Mouse (Mus musculus): ENCODE measurements at regions not wholly inside any gene's neighbourhood (a gene's known extent, or its start where the extent isn't known, plus 50 kb on each side); places are given as distances from the start of the nearest gene placed in this dataset.

DNA sequence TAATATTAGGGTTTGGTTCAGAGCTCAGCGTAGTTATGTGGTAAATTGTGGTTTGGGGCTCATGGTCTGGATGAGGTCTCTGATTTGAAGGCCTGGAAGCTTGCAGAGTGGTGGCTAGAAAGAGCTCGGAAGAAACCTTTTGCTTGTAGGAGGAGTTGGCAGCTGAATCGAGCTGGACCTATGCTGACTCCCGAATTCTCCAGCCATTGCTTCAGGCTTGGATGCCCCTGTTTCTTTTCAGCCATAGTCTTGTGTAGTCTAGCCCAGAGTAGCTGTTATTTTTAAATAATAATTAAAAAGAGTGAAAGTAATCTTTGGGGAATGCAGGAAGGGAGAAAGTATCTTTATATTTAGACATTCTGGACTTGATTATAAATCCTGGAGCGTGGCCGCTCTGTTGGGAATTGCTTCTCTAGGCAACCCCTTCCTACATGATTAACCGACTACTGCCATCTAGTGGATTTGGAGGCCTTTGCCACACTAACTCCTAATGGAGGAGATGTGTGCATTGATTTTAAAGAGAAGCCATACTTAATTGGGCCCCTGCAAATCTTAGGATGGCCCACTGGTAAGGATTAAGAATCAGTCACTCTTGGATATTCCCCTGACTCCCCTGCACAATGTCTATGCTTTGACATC, 172.8 kb downstream of the Rpl10-ps3 start:
- no peak overlapping the region for H3K4me3 ChIP-seq (replicated peaks in 1 of 3; ENCODE audit: low read depth in 2 of 3, low read length in 2 of 3, poor library complexity in 1 of 3)
- H3K36me3 ChIP-seq (replicated peaks in 1 of 2; ENCODE audit: control insufficient read depth in 1 of 2, insufficient read depth in 1 of 2, low read length in 1 of 2): no peaks in the 10 kb centered on the region
- no peaks in the 10 kb centered on the region for H3K27me3 ChIP-seq (replicated peaks)
- TF ChIP-seq CHD2 (IDR thresholded peaks at IDR 0.05; ENCODE audit: low read length) (no peak), SMC3 (IDR thresholded peaks at IDR 0.05; ENCODE audit: low read depth, low read length) (peak; percentile 70), PAX5 (IDR thresholded peaks at IDR 0.05; ENCODE audit: low read length) (no peak), RAD21 (IDR thresholded peaks at IDR 0.05; ENCODE audit: low read depth, low read length) (peak; percentile 82), CTCF (conservative IDR thresholded peaks at IDR 0.05 in 1 of 2, IDR thresholded peaks at IDR 0.05 in 1 of 2; ENCODE audit: low read depth in 2 of 2, low read length in 2 of 2) (peak in 1 of 2 experiments; percentile 78; a peak in 3 of 4 replicates), ZC3H11A (IDR thresholded peaks at IDR 0.05; ENCODE audit: low read depth, low read length) (0 out of 2 replicates have a peak, but pooled peaks have one; percentile 16)
- H3K4me1 ChIP-seq (ENCODE audit: control insufficient read depth in 1 of 2, insufficient read depth in 2 of 2): no peaks in the 10 kb centered on the region; a peak in 1 of 4 replicates
- no peak overlapping the region for H3K27ac ChIP-seq (ENCODE audit: insufficient read depth, low read depth)
- no peaks in the 10 kb centered on the region for H3K79me2 ChIP-seq (replicated peaks; ENCODE audit: control insufficient read depth, extremely low read depth, insufficient read depth, poor library complexity, severe bottlenecking)
- no peak overlapping the region for H3K9ac ChIP-seq (ENCODE audit: insufficient read depth, low read depth)
- DNase-seq (ENCODE audit: extremely low read depth): peak; percentile 49
- dilution Hi-C loops (cut with MboI; ENCODE audit: extremely low pct_ligation_motif_present, extremely low pct_unique_long_range_greater_than_20kb, low sequenced_read_pairs): no loop called here
- no peak overlapping the region for H3K4me2 ChIP-seq (ENCODE audit: insufficient read depth, low read depth, poor library complexity, severe bottlenecking)
- in situ Hi-C loops (cut with MboI; ENCODE audit: low pct_ligation_motif_present, low pct_unique_long_range_greater_than_20kb, low sequenced_read_pairs): loop anchor here (10.0 kb wide), 1 partner anchor 677 kb away; no protein-coding TSS in a partner anchor
- H3K9me3 ChIP-seq (replicated peaks; ENCODE audit: low read length): no peaks in the 10 kb centered on the region

DNA sequence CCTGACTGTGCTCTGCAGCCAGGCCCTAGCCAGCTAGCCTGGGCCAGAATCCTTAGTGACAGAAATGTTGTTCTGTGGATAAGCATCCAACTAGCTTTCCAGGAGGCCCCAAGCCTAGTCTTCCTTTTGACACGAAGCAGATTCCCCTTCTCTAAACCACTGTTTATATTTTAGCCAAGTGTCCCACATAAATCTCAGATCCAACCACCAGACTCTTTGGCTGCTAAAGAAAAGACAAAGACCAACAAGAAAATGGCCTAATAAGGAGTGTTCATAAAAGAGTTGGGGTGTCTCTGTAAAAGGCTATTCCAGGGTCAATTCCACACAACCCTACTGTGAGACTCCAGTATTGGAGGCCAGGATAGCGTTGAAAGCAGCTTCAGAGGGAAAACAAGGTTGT, 173.6 kb downstream of the Rpl10-ps3 start:
- no peak overlapping the region for H3K27ac ChIP-seq (ENCODE audit: insufficient read depth, low read depth)
- DNase-seq (ENCODE audit: extremely low read depth): no peak
- H3K36me3 ChIP-seq (replicated peaks in 1 of 2; ENCODE audit: control insufficient read depth in 1 of 2, insufficient read depth in 1 of 2, low read length in 1 of 2): no peaks in the 10 kb centered on the region
- H3K4me2 ChIP-seq (ENCODE audit: insufficient read depth, low read depth, poor library complexity, severe bottlenecking): no peak overlapping the region
- H3K79me2 ChIP-seq (replicated peaks; ENCODE audit: control insufficient read depth, extremely low read depth, insufficient read depth, poor library complexity, severe bottlenecking): no peaks in the 10 kb centered on the region
- H3K4me3 ChIP-seq (replicated peaks in 1 of 3; ENCODE audit: low read depth in 2 of 3, low read length in 2 of 3, poor library complexity in 1 of 3): no peak overlapping the region
- no peak overlapping the region for H3K9ac ChIP-seq (ENCODE audit: insufficient read depth, low read depth)
- dilution Hi-C loops (cut with MboI; ENCODE audit: extremely low pct_ligation_motif_present, extremely low pct_unique_long_range_greater_than_20kb, low sequenced_read_pairs) (no loop called here), in situ Hi-C loops (cut with MboI; ENCODE audit: low pct_ligation_motif_present, low pct_unique_long_range_greater_than_20kb, low sequenced_read_pairs) (loop anchor here (10.0 kb wide), 1 partner anchor 676 kb away; no protein-coding TSS in a partner anchor)
- H3K9me3 ChIP-seq (replicated peaks; ENCODE audit: low read length): no peaks in the 10 kb centered on the region
- H3K4me1 ChIP-seq (ENCODE audit: control insufficient read depth in 1 of 2, insufficient read depth in 2 of 2): no peaks in the 10 kb centered on the region; a peak in 1 of 4 replicates
- no peak for TF ChIP-seq ZMIZ1 (IDR thresholded peaks at IDR 0.05; ENCODE audit: low read depth, low read length)
- no peak for TF ChIP-seq EP300 (IDR thresholded peaks at IDR 0.05; ENCODE audit: low read length)
- no peak for TF ChIP-seq MEF2A (IDR thresholded peaks at IDR 0.05; ENCODE audit: borderline replicate concordance, low read depth, low read length)
- no peak for TF ChIP-seq MXI1 (IDR thresholded peaks at IDR 0.05; ENCODE audit: low read depth, low read length)
- TF ChIP-seq POLR2AphosphoS2 (IDR thresholded peaks at IDR 0.05; ENCODE audit: low read depth, low read length): no peak
- TF ChIP-seq MAX (IDR thresholded peaks at IDR 0.05; ENCODE audit: low read length): no peak
- no peak for TF ChIP-seq USF2 (conservative IDR thresholded peaks at IDR 0.05; ENCODE audit: low read depth, low read length)
- no peak for TF ChIP-seq IRF4 (IDR thresholded peaks at IDR 0.05; ENCODE audit: low read depth, low read length)
- TF ChIP-seq BHLHE40 (IDR thresholded peaks at IDR 0.05; ENCODE audit: low read depth, low read length): no peak
- TF ChIP-seq KAT2A (IDR thresholded peaks at IDR 0.05; ENCODE audit: insufficient replicate concordance, low read length): no peak
- TF ChIP-seq ETS1 (conservative IDR thresholded peaks at IDR 0.05; ENCODE audit: low read depth, low read length): no peak
- no peak for TF ChIP-seq CTCF (conservative IDR thresholded peaks at IDR 0.05 in 1 of 2, IDR thresholded peaks at IDR 0.05 in 1 of 2; ENCODE audit: low read depth in 2 of 2, low read length in 2 of 2)
- no peak for TF ChIP-seq POLR2A (IDR thresholded peaks at IDR 0.05; ENCODE audit: low read depth, low read length)
- no peak for TF ChIP-seq NELFE (IDR thresholded peaks at IDR 0.05; ENCODE audit: low read depth, low read length)
- no peaks in the 10 kb centered on the region for H3K27me3 ChIP-seq (replicated peaks)

Data from CH12.LX (cell line).